Mouse (Mus musculus) heart, embryonic 12.5 days (tissue): ENCODE results near the gene Gm10715. TPM values are rescaled to one million over a fixed set of nuclear protein-coding genes. Genes with fewer than 3 reads are reported as not detected.
"Not testable (repeated sequence)": the region's sequence is repeated elsewhere in the genome, so short reads cannot be mapped to it uniquely, and the experiment has no call there.

ENCODE experiments used
- ATAC-seq: fragments of 200-750 bp; cut with Nextera tagmentation; 2 replicates; pipeline ENCODE4 v1.8.0; 2017; ENCODE audit warnings: moderate TSS enrichment, moderate library complexity; ENCODE audit not compliant: insufficient number of reproducible peaks, low FRiP score
- H3K27ac ChIP-seq: fragments of 300-500 bp; sonication (generic); 2 replicates; pipeline ENCODE4 v1.5.1; 2016; ENCODE audit warnings: mild to moderate bottlenecking, moderate library complexity; ENCODE audit not compliant: poor library complexity, severe bottlenecking
- H3K27me3 ChIP-seq: fragments of 300-500 bp; sonication (generic); replicated peaks from 2 replicates; pipeline ENCODE4 v1.6.1; 2016; ENCODE audit warnings: mild to moderate bottlenecking, moderate library complexity
- H3K36me3 ChIP-seq: fragments of 300-500 bp; sonication (generic); 2 replicates; pipeline ENCODE4 v1.6.1; 2016; ENCODE audit warnings: mild to moderate bottlenecking, moderate library complexity
- H3K4me1 ChIP-seq: fragments of 300-500 bp; sonication (generic); replicated peaks from 2 replicates; pipeline ENCODE4 v1.6.1; 2016; ENCODE audit warnings: mild to moderate bottlenecking
- H3K4me2 ChIP-seq: fragments of 300-500 bp; sonication (generic); 2 replicates; pipeline ENCODE4 v1.6.1; 2016; ENCODE audit warnings: mild to moderate bottlenecking, moderate library complexity
- H3K4me3 ChIP-seq: fragments of 300-500 bp; sonication (generic); 2 replicates; pipeline ENCODE4 v1.5.1; 2016; ENCODE audit warnings: mild to moderate bottlenecking
- H3K9ac ChIP-seq: fragments of 300-500 bp; sonication (generic); 2 replicates; pipeline ENCODE4 v1.6.1; 2016; ENCODE audit warnings: mild to moderate bottlenecking, moderate library complexity
- H3K9me3 ChIP-seq: fragments of 300-500 bp; sonication (generic); replicated peaks from 2 replicates; pipeline ENCODE4 v1.6.1; 2016; ENCODE audit warnings: mild to moderate bottlenecking, moderate library complexity
- WGBS: fragments of 180-500 bp; shearing (Covaris S2); methylation state at CpG from one replicate; pipeline ENCODE4 v1.1.7; 2016; 5-methylcytosine and 5-hydroxymethylcytosine counted together
- polyA plus RNA-seq: library from polyadenylated mRNA; unstranded; fragments of >200 nt; fragmentation: Nextera tagmentation; extraction: Ambion mirVana; gene quantifications from 2 replicates; pipeline ENCODE4 v1.2.1, GENCODE M21; 2016

Gene Gm10715
- polyA plus RNA-seq = not detected in 2 replicates

GRCm38 (mm10) chr9:3036577-3036976, at the start of gene Gm10715:
Gm10715 (plus strand) TSS chr9:3036877.
- WGBS = 72% methylated on average over 8 of the region's 8 CpGs

DNA sequence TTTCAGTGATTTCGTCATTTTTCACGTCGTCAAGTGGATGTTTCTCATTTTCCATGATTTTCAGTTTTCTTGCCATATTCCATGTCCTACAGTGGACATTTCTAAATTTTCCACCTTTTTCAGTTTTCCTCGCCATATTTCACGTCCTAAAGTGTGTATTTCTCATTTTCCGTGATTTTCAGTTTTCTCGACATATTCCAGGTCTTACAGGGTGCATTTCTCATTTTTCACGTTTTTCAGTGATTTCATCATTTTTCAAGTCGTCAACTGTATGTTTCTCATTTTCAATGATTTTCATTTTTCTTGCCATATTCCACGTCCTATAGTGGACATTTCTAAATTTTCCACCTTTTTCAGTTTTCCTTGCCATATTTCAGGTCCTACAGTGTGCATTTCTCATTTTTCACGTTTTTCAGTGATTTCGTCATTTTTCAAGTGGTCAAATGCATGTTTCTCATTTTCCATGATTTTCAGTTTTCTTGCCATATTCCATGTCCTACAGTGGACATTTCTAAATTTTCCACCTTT, 36.2 kb upstream of the Gm10715 start, which contains the start of gene Gm10722:
Gm10722 (plus strand) TSS at position 478 of the 528 bp plus-strand sequence.
- H3K9ac ChIP-seq, H3K9me3 ChIP-seq, H3K27ac ChIP-seq, H3K4me1 ChIP-seq, H3K27me3 ChIP-seq, H3K4me2 ChIP-seq, ATAC-seq, H3K4me3 ChIP-seq, H3K36me3 ChIP-seq: not testable (repeated sequence)
- 66% methylated on average over 12 of the region's 12 CpGs for WGBS

More at GRCm38 (mm10) chr9:3036577-3036976, at the start of gene Gm10715:
- not testable (repeated sequence) for H3K9me3 ChIP-seq, H3K27ac ChIP-seq, H3K4me3 ChIP-seq, ATAC-seq, H3K36me3 ChIP-seq, H3K27me3 ChIP-seq, H3K4me1 ChIP-seq, H3K4me2 ChIP-seq, H3K9ac ChIP-seq

DNA sequence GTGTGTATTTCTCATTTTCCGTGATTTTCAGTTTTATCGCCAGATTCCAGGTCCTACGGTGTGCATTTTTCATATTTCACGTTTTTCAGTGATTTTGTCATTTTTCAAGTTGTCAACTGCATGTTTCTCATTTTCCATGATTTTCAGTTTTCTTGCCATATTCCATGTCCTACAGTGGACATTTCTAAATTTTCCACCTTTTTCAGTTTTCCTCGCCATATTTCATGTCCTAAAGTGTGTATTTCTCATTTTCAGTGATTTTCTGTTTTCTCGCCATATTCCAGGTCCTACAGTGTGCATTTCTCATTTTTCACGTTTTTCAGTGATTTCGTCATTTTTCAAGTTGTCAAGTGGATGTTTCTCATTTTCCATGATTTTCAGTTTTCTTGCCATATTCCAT, 35.7 kb upstream of the Gm10715 start:
- H3K36me3 ChIP-seq, H3K9me3 ChIP-seq, H3K4me1 ChIP-seq, H3K9ac ChIP-seq, H3K27ac ChIP-seq, ATAC-seq, H3K4me3 ChIP-seq, H3K4me2 ChIP-seq, H3K27me3 ChIP-seq: not testable (repeated sequence)
- 61% methylated on average over 8 of the region's 8 CpGs for WGBS

DNA sequence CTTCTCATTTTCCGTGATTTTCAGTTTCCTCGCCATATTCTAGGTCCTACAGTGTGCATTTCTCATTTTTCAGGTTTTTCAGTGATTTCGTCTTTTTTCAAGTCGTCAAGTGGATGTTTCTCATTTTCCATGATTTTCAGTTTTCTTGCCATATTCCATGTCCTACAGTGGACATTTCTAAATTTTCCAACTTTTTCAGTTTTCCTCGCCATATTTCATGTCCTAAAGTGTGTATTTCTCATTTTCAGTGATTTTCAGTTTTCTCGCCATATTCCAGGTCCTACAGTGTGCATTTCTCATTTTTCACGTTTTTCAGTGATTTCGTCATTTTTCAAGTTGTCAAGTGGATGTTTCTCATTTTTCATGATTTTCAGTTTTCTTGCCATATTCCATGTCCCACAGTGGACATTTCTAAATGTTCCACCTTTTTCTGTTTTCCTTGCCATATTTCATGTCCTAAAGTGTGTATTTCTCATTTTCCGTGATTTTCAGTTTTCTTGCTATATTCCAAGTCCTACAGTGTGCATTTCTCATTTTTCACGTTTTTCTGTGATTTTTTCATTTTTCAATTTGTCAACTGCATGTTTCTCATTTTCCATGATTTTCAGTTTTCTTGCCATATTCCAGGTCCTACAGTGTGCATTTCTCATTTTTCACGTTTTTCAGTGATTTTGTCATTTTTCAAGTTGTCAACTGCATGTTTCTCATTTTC, 34.6 kb upstream of the Gm10715 start:
- H3K9me3 ChIP-seq, H3K4me2 ChIP-seq, H3K27me3 ChIP-seq, H3K36me3 ChIP-seq, H3K9ac ChIP-seq, H3K4me1 ChIP-seq, H3K4me3 ChIP-seq: not testable (repeated sequence)
- H3K27ac ChIP-seq = 0 out of 2 replicates have a peak overlapping the region, but pooled peaks have one; percentile 0
- ATAC-seq = peak; percentile 86
- 64% methylated on average over 9 of the region's 11 CpGs for WGBS

GRCm38 (mm10) chr9:3002794-3003396, 33.8 kb upstream of the Gm10715 start, which contains the start of gene Gm11168:
Gm11168 (plus strand) TSS chr9:3003346.
- H3K9me3 ChIP-seq, H3K4me1 ChIP-seq, H3K4me2 ChIP-seq, H3K4me3 ChIP-seq, H3K9ac ChIP-seq, ATAC-seq, H3K27me3 ChIP-seq, H3K36me3 ChIP-seq: not testable (repeated sequence)
- 69% methylated on average over 6 of the region's 14 CpGs for WGBS
- 0 out of 2 replicates have a peak within 1 kb of the TSS, but pooled peaks have one; percentile 0 for H3K27ac ChIP-seq

DNA sequence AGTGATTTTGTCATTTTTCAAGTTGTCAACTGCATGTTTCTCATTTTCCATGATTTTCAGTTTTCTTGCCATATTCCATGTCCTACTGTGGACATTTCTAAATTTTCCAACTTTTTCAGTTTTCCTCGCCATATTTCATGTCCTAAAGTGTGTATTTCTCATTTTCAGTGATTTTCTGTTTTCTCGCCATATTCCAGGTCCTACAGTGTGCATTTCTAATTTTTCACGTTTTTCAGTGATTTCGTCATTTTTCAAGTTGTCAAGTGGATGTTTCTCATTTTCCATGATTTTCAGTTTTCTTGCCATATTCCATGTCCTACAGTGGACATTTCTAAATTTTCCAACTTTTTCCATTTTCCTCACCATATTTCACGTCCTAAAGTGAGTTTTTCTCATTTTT, 30.5 kb upstream of the Gm10715 start:
- not testable (repeated sequence) for H3K4me1 ChIP-seq, H3K36me3 ChIP-seq, H3K9ac ChIP-seq, H3K27ac ChIP-seq, H3K9me3 ChIP-seq, H3K4me2 ChIP-seq, H3K27me3 ChIP-seq, ATAC-seq, H3K4me3 ChIP-seq
- WGBS = 76% methylated on average over 1 of the region's 5 CpGs

- not testable (repeated sequence) for H3K27me3 ChIP-seq, H3K9me3 ChIP-seq, H3K9ac ChIP-seq, H3K27ac ChIP-seq, H3K4me2 ChIP-seq, H3K4me3 ChIP-seq, H3K4me1 ChIP-seq, H3K36me3 ChIP-seq
- WGBS = 66% methylated on average over 8 of the region's 8 CpGs
- ATAC-seq = peak; percentile 79
Measured at GRCm38 (mm10) chr9:3006636-3007035, 30.0 kb upstream of the Gm10715 start.

DNA sequence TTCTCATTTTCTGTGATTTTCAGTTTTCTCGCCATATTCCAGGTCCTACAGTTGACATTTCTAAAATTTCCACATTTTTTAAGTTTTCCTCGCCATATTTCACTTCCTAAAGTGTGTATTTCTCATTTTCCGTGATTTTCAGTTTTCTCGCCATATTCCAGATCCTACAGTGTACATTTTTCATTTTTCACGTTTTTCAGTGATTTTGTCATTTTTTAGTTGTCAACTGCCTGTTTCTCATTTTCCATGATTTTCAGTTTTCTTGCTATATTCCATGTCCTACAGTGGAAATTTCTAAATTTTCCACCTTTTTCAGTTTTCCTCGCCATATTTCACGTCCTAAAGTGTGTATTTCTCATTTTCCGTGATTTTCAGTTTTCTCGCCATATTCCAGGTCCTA, 29.4 kb upstream of the Gm10715 start:
- H3K4me2 ChIP-seq, H3K9ac ChIP-seq, H3K36me3 ChIP-seq, H3K4me3 ChIP-seq, H3K4me1 ChIP-seq, ATAC-seq, H3K27ac ChIP-seq, H3K9me3 ChIP-seq, H3K27me3 ChIP-seq: not testable (repeated sequence)
- 76% methylated on average over 8 of the region's 9 CpGs for WGBS

GRCm38 (mm10) chr9:3009331-3009730, 27.3 kb upstream of the Gm10715 start:
- not testable (repeated sequence) for H3K9me3 ChIP-seq, H3K9ac ChIP-seq, H3K4me3 ChIP-seq, H3K27me3 ChIP-seq, H3K27ac ChIP-seq, H3K4me2 ChIP-seq, H3K36me3 ChIP-seq, H3K4me1 ChIP-seq
- WGBS = no CpG with 5 or more reads among the region's 5 CpGs
- peak; percentile 37 for ATAC-seq

DNA sequence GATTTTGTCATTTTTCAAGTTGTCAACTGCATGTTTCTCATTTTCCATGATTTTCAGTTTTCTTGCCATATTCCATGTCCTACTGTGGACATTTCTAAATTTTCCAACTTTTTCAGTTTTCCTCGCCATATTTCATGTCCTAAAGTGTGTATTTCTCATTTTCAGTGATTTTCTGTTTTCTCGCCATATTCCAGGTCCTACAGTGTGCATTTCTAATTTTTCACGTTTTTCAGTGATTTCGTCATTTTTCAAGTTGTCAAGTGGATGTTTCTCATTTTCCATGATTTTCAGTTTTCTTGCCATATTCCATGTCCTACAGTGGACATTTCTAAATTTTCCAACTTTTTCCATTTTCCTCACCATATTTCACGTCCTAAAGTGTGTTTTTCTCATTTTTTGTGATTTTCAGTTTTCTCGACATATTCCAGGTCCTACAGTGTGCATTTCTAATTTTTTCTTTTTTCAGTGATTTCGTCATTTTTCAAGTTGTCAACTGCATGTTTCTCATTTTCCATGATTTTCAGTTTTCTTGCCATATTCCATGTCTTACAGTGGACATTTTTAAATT, 24.5 kb upstream of the Gm10715 start:
- H3K9ac ChIP-seq, H3K4me3 ChIP-seq, H3K4me1 ChIP-seq, H3K4me2 ChIP-seq, H3K27ac ChIP-seq, H3K9me3 ChIP-seq, H3K27me3 ChIP-seq, ATAC-seq, H3K36me3 ChIP-seq: not testable (repeated sequence)
- 84% methylated on average over 3 of the region's 7 CpGs for WGBS

DNA sequence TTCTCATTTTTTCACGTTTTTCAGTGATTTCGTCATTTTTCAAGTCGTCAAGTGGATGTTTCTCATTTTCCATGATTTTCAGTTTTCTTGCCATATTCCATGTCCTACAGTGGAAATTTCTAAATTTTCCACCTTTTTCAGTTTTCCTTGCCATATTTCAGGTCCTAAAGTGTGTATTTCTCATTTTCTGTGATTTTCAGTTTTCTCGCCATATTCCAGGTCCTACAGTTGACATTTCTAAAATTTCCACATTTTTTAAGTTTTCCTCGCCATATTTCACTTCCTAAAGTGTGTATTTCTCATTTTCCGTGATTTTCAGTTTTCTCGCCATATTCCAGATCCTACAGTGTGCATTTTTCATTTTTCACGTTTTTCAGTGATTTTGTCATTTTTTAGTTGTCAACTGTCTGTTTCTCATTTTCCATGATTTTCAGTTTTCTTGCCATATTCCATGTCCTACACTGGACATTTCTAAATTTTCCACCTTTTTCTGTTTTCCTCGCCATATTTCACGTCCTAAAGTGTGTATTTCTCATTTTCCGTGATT, 23.9 kb upstream of the Gm10715 start, which contains the start of gene Gm10721:
Gm10721 (plus strand) TSS at position 408 of the 547 bp plus-strand sequence.
- ATAC-seq = peak; percentile 63

More for the DNA sequence above, 23.9 kb upstream of the Gm10715 start, which contains the start of gene Gm10721:
- not testable (repeated sequence) for H3K36me3 ChIP-seq, H3K27me3 ChIP-seq, H3K4me3 ChIP-seq, H3K4me2 ChIP-seq, H3K9ac ChIP-seq, H3K4me1 ChIP-seq, H3K9me3 ChIP-seq, H3K27ac ChIP-seq
- no CpG with 5 or more reads among the region's 11 CpGs for WGBS
